Mouse (Mus musculus) intestine, embryonic 15.5 days (tissue): ENCODE measurements at regions not wholly inside any gene's neighbourhood (a gene's known extent, or its start where the extent isn't known, plus 50 kb on each side); places are given as distances from the start of the nearest gene placed in this dataset.
A peak's percentile ranks its signal among the peaks of the same experiment; 100 is the strongest.

Experiments used
- ATAC-seq: fragments of 200-750 bp; cut with Nextera tagmentation; 2 replicates; pipeline ENCODE4 v1.8.0; 2017; ENCODE audit warnings: moderate TSS enrichment, moderate library complexity
- H3K27ac ChIP-seq: fragments of 300-500 bp; sonication (generic); 2 replicates; pipeline ENCODE4 v1.5.1; 2015; ENCODE audit warnings: mild to moderate bottlenecking, inconsistent platforms
- H3K27me3 ChIP-seq: fragments of 300-500 bp; sonication (generic); replicated peaks from 2 replicates; pipeline ENCODE4 v1.6.1; 2015; ENCODE audit warnings: inconsistent platforms
- H3K36me3 ChIP-seq: fragments of 300-500 bp; sonication (generic); 2 replicates; pipeline ENCODE4 v1.6.1; 2015; ENCODE audit warnings: inconsistent platforms
- H3K4me1 ChIP-seq: fragments of 300-500 bp; sonication (generic); replicated peaks from 2 replicates; pipeline ENCODE4 v1.6.1; 2015; ENCODE audit warnings: inconsistent platforms
- H3K4me2 ChIP-seq: fragments of 300-500 bp; sonication (generic); replicated peaks from 2 replicates; pipeline ENCODE4 v1.6.1; 2015; ENCODE audit warnings: mild to moderate bottlenecking, inconsistent platforms
- H3K4me3 ChIP-seq: fragments of 300-500 bp; sonication (generic); replicated peaks from 2 replicates; pipeline ENCODE4 v1.5.1; 2015; ENCODE audit warnings: inconsistent platforms
- H3K9ac ChIP-seq: fragments of 300-500 bp; sonication (generic); 2 replicates; pipeline ENCODE4 v1.6.1; 2015; ENCODE audit warnings: inconsistent platforms
- H3K9me3 ChIP-seq: fragments of 300-500 bp; sonication (generic); 2 replicates; pipeline ENCODE4 v1.6.1; 2016; ENCODE audit warnings: inconsistent platforms
- WGBS: fragments of 180-500 bp; shearing (Covaris S2); methylation state at CpG from one replicate; pipeline ENCODE4 v1.1.7; 2015; 5-methylcytosine and 5-hydroxymethylcytosine counted together

DNA sequence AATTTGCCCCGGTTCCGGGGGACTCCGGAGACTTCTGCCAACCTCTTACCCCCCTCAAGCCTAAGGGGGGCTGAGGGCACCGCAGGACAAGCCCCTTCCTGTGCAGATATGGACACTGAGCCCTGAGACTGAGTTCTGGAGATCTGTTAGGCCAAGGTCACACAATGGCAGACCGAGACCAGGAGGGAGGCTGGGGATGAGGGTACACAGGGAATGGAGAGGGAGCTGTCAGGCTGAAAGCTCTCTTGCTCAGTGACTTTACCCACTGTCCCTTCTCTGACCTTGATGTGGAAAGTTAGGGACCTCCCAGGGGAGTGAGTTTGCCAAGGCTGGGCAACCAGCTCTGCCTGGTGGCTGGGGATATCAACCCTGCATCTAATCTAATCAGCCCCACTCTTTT is 82.7 kb downstream of the Cstad start:
- Histone ChIP-seq H3K36me3 (no peaks in the 10 kb centered on the region), H3K27ac (peak overlapping the region; percentile 89), H3K4me2 (peak overlapping the region; percentile 68), H3K4me1 (peaks cover 22% of the 10 kb centered on the region), H3K27me3 (no peaks in the 10 kb centered on the region), H3K9me3 (no peaks in the 10 kb centered on the region), H3K4me3 (peak overlapping the region; percentile 19), H3K9ac (peak overlapping the region; percentile 50; the same call in 1 of the 2 replicates)
- WGBS, result 15% methylated on average over 5 of the region's 5 CpGs
- ATAC-seq, result peak; percentile 30; the same call in 1 of the 2 replicates

DNA sequence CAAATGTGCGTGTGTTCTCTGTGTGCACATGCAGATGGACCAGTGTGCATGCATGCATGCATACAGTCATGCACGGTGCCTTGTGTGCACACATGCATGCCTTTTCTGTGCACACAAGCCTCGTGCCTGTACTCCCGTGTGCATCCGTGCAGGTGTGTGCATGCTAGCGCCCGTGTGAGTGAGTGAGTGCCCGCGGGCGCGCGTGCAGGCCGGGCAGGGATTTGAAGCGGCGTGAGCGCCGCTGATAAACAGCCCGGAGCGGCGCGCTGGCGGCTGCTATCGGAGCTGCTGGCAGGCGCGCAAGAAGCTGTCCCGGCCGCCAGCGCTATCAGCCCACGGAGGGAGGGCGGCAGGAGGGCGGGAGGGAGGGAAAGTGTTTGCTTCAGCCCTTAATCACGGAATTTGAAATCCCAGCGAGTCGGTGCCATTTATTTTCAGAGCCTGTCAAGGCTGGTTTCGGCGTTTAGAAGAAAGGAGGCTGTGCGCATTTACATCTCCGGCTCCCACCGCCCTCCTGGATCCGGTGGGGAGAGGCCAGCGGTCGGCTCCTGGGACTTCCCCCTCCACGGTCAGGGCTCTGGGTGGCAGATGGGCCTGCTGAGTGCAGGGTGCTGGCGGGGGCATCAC is 82.1 kb downstream of the Cstad start:
- Histone ChIP-seq H3K9me3 (no peaks in the 10 kb centered on the region), H3K27ac (peak overlapping the region; percentile 89), H3K27me3 (no peaks in the 10 kb centered on the region), H3K4me2 (peak overlapping the region; percentile 68), H3K4me3 (peak overlapping the region; percentile 19), H3K4me1 (peaks cover 22% of the 10 kb centered on the region), H3K9ac (peak overlapping the region; percentile 50), H3K36me3 (no peaks in the 10 kb centered on the region)
- WGBS, result under 1% methylated on average over 44 of the region's 44 CpGs
- peak; percentile 89 for ATAC-seq

DNA sequence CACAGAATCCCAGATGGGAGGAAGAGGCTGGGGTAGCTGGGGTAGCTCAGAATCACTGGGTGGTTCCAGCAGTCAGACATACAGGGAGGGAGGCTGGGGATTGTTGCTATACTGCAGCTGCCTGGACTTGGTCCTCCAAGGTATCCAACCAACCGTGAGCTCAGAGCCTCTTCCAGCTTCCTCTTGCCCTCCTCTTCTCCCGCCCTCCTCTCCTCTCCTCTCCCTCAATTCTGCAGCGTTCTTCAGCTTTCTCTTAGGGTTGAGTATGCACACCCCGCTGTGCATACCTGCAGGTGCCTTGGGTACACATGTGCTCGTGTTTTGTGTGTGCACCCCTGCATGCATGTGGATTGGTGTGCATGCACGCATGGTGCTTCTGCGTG is 81.6 kb downstream of the Cstad start:
- H3K27ac ChIP-seq, result peak overlapping the region; percentile 89
- ATAC-seq, result peak; percentile 42

DNA sequence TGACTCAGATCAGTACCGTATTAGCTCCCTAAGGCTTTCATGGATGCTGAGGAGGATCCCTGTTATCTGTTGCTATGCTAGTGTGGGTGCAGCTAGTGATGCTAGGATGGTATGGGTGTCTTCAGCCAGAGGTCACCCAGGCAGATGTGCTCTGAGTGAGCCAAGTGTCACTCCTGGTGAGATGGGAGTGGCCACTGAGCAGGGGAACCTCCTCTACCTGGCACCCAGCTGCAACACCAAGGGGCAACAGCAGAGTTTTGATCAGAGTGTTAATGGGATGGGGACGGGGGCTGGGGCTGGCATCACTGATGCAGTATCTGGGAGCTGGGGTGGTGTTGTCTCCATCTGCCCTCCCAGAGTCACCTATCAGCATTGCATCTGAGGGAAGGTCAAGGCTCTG is 81.0 kb downstream of the Cstad start:
- Histone ChIP-seq H3K36me3 (no peaks in the 10 kb centered on the region), H3K4me1 (peaks cover 20% of the 10 kb centered on the region), H3K27me3 (no peaks in the 10 kb centered on the region), H3K9ac (no peak overlapping the region), H3K4me3 (no peak overlapping the region), H3K27ac (no peak overlapping the region), H3K4me2 (no peak overlapping the region), H3K9me3 (no peaks in the 10 kb centered on the region)
- WGBS, result 91% methylated on average over 2 of the region's 2 CpGs
- no peak for ATAC-seq

More for the DNA sequence above, 81.6 kb downstream of the Cstad start:
- H3K27me3 ChIP-seq, result no peaks in the 10 kb centered on the region
- H3K4me3 ChIP-seq, result peak overlapping the region; percentile 19
- peak overlapping the region; percentile 68 for H3K4me2 ChIP-seq
- peak overlapping the region; percentile 50; the same call in 1 of the 2 replicates for H3K9ac ChIP-seq
- H3K9me3 ChIP-seq, result no peaks in the 10 kb centered on the region
- H3K36me3 ChIP-seq, result no peaks in the 10 kb centered on the region
- peaks cover 20% of the 10 kb centered on the region for H3K4me1 ChIP-seq
- WGBS, result 11% methylated on average over 7 of the region's 7 CpGs

DNA sequence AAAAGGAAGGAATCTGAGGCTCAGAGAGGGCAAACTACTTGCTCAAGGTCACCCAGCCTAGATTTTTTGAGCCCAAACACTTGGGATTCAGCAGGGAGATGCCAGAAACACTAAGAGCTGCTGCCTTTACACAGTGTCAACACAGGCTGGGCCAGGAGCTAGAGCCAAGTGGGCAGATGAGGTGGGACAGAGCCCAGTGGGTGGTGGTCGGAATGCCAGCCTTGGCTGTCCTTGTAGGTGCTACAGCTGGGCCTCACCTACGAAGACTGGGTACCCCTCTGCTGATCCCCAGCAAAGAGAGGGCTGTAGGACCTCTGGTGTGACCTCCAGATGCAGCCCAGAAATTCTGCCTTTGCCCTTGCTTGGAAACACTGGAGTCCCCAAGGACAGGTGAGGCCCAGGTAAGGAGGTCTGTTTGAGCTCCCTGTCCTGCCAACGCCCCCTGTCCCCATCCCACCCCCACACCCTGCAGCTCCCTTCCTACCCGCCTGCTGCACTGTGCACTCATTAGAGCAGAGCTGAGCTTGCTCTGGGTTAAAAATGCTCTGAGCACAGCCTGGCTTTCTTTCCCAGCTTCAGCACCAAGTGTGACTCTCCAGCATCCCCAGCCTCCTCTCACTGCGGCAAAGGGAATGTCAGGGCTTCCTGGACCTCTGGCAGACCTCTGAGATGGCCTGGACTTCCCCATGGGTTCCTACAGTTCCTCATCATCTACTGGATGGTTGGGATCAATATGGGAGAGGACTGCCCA is 76.2 kb downstream of the Cstad start:
- no peak for ATAC-seq
- WGBS, result 67% methylated on average over 5 of the region's 5 CpGs
- Histone ChIP-seq H3K9me3 (no peaks in the 10 kb centered on the region), H3K9ac (no peak overlapping the region), H3K4me1 (peaks cover 20% of the 10 kb centered on the region), H3K4me2 (no peak overlapping the region), H3K27ac (no peak overlapping the region), H3K27me3 (no peaks in the 10 kb centered on the region), H3K4me3 (no peak overlapping the region), H3K36me3 (no peaks in the 10 kb centered on the region)

DNA sequence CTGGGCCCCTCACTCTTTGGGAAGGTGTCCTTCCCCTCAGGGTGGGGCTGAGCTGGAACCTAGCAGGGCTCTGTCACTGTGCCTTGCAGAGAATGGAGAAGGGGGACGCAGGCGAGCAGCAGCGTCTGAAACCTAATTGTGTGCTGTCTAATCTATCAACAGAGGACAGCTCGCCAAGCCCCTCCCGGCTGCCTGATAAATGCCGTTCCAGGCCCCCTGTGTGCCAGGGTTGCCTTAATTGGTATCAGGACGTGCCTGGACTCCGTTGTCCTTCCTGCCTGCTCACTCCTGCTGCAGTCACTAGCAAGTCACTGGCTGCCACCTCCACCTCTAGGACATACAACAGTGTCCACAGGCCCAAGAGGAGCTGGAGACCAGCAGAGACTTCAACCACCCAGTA is 72.6 kb downstream of the Cstad start:
- H3K4me3 ChIP-seq, result no peak overlapping the region
- peaks cover 23% of the 10 kb centered on the region; the same call in 1 of the 2 replicates for H3K4me1 ChIP-seq
- H3K27me3 ChIP-seq, result no peaks in the 10 kb centered on the region
- 20% methylated on average over 8 of the region's 8 CpGs for WGBS
- no peak for ATAC-seq
- H3K27ac ChIP-seq, result peak overlapping the region; percentile 11; the same call in 1 of the 2 replicates
- no peaks in the 10 kb centered on the region for H3K9me3 ChIP-seq
- no peak overlapping the region for H3K4me2 ChIP-seq
- no peaks in the 10 kb centered on the region for H3K36me3 ChIP-seq
- H3K9ac ChIP-seq, result no peak overlapping the region

DNA sequence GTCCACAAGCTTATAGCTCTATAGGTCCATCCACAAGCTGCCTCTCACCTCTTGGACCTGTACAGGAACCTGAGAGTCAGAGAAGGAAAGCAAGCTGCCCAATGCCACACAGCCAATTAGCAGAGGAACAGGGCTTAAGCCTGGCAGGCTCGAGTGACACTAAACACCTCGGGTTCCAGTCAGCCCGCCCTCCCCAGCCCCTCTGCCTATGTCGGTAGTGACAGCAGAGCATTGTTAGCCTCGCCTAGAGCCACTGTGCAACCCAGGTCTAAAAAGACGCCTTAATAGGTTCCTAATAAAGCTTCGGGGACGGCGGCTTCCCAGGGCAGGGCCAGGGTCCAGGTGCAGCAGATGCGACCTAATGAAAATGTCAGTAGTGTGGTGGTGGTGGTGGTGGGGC is 66.3 kb downstream of the Cstad start:
- Histone ChIP-seq H3K27me3 (no peaks in the 10 kb centered on the region), H3K4me3 (no peak overlapping the region), H3K9ac (no peak overlapping the region), H3K4me2 (no peak overlapping the region), H3K36me3 (no peaks in the 10 kb centered on the region), H3K4me1 (peaks cover 44% of the 10 kb centered on the region), H3K27ac (peak overlapping the region; percentile 99; the same call in 1 of the 2 replicates), H3K9me3 (no peaks in the 10 kb centered on the region)
- WGBS, result 62% methylated on average over 10 of the region's 10 CpGs
- ATAC-seq, result no peak

DNA sequence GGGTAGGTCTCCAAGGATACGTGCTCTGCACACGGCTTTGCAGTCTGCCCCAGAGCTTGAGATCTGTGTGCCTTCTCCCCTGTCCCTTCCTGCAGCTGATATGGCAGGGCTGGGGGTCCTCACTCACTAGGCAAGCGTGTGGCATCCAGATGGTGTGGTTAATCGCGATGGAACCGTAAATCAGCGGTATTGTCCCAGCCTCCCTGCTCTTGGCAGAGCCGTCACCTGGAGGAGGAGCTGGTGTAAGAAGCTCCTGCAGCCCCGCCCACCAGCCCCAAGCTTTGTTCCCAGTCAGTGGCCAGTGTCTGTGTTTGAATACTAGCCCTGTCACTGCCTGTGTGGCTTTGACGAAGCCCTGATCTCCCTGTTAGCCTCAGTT is 65.8 kb downstream of the Cstad start:
- 0 out of 2 replicates have a peak overlapping the region, but pooled peaks have one; percentile 3 for H3K9ac ChIP-seq
- ATAC-seq, result no peak
- H3K4me3 ChIP-seq, result no peak overlapping the region
- no peaks in the 10 kb centered on the region for H3K27me3 ChIP-seq
- 25% methylated on average over 10 of the region's 10 CpGs for WGBS
- H3K4me2 ChIP-seq, result no peak overlapping the region
- peaks cover 44% of the 10 kb centered on the region for H3K4me1 ChIP-seq
- H3K36me3 ChIP-seq, result no peaks in the 10 kb centered on the region
- peak overlapping the region; percentile 99 for H3K27ac ChIP-seq
- no peaks in the 10 kb centered on the region for H3K9me3 ChIP-seq

DNA sequence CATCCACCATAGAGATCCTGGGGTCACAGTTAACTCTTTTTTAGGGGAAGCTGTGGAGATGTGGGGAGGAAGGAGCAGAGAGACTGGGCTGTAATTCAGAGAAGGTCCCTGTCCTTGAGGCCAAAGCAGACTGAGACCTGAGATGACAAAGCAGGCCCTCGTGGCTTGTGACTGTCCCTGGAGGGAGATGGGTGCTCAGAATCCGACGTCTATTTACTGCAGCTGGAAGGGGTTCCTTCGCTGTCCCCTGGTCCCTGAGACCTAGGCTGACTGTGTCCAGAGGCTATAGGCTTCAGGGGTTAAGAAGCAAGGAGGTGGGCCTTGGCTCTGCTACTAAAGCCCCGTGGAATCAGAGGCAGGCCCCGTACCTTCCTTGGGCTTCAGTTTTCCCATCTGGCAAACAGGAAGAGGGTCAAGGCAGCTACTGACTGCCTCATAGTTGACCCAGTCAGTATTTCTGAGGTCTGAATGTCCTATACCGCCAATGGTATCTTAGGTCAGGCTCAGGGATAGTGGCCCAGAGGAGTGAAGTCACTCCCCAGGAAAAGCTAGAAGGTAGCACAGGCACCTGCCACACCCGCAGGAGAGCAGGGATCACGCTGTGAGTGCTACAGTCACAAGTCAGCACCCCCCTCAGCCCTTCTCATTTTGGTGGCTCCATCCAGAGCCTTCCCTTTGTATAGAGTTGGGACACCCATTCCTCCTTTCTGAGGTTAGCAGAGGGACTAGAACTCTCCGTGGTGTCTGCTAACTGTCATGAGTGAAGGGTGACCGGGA is 65.2 kb downstream of the Cstad start:
- H3K27me3 ChIP-seq, result no peaks in the 10 kb centered on the region
- H3K4me3 ChIP-seq, result no peak overlapping the region
- 34% methylated on average over 11 of the region's 11 CpGs for WGBS
- peaks cover 42% of the 10 kb centered on the region for H3K4me1 ChIP-seq
- H3K4me2 ChIP-seq, result 0 out of 2 replicates have a peak overlapping the region, but pooled peaks have one; percentile 86
- no peak for ATAC-seq
- H3K27ac ChIP-seq, result peak overlapping the region; percentile 99
- H3K9me3 ChIP-seq, result no peaks in the 10 kb centered on the region
- H3K9ac ChIP-seq, result 0 out of 2 replicates have a peak overlapping the region, but pooled peaks have one; percentile 3
- H3K36me3 ChIP-seq, result no peaks in the 10 kb centered on the region

DNA sequence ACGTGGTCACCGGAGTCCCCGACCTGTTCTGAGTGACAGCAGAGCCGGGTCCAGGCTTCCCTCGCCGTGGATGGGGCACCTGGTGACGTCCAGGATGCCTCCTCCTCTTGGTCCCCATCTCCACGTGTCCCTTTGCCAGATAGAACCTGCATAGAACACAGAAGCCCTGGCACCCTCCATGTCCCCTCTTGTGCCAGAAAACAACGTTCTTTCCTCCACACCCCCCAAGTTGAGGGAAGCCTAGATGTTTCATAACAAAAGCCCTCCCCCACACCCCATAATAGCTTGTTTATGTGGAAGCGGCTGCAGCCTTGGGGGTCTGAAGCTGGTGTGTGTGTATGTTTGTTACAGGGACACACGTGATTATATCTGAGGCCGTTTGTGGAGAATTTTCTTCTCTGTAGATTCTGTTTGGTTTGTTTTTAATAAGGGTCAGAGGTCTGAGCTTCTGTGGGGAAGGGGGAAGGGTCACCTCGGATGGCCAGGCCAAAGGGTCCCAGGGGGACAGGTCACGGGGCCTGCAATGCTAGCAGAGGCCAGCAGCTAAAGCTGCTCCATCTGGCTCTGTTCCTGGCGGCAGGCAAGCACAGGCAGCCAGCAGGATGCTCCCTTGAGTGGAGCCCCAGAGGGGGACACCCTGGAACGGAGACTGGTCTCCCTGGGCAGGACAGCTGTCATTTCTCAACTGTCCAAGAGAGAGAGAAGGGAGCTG is 64.2 kb downstream of the Cstad start:
- Histone ChIP-seq H3K4me1 (peaks cover 43% of the 10 kb centered on the region), H3K36me3 (no peaks in the 10 kb centered on the region), H3K9me3 (no peaks in the 10 kb centered on the region), H3K9ac (peak overlapping the region; percentile 56), H3K27ac (peak overlapping the region; percentile 99), H3K27me3 (no peaks in the 10 kb centered on the region), H3K4me3 (peak overlapping the region; percentile 30), H3K4me2 (peak overlapping the region; percentile 86)
- ATAC-seq, result peak; percentile 48
- WGBS, result 6% methylated on average over 16 of the region's 16 CpGs
